Mouse (Mus musculus) MEL (cell line): ENCODE measurements around the gene Tgfbr3. TPM values are rescaled to one million over a fixed set of nuclear protein-coding genes. Genes with fewer than 3 reads are reported as not detected.

ENCODE experiments used
- DNase-seq: peaks from one replicate; pipeline ENCODE4 v3.0.0; 2011; ENCODE audit warnings: low read depth, low spot score
- H3K27ac ChIP-seq: 2 replicates; pipeline ENCODE4 v1.5.1; 2012; ENCODE audit warnings: low read depth, mild to moderate bottlenecking, control low read depth, low read length, moderate library complexity; ENCODE audit not compliant: control insufficient read depth
- H3K27me3 ChIP-seq, 2 experiments: fragments of 150-350 bp in 1 of 2; sonication (generic) in 1 of 2; 2 replicates each; pipeline ENCODE4 v1.6.1; 2012; ENCODE audit warnings: low read length in 2 of 2, mild to moderate bottlenecking in 2 of 2, improper control_type of control experiment in 1 of 2, moderate library complexity in 1 of 2; ENCODE audit not compliant: insufficient read depth in 2 of 2, control insufficient read depth in 1 of 2
- H3K36me3 ChIP-seq, 2 experiments: 2 replicates each; pipeline ENCODE4 v1.6.1; 2012 to 2014; ENCODE audit warnings: low read length in 2 of 2, improper control_type of control experiment in 1 of 2, inconsistent platforms in 1 of 2, mild to moderate bottlenecking in 1 of 2; ENCODE audit not compliant: insufficient read depth in 2 of 2, control insufficient read depth in 1 of 2
- H3K4me1 ChIP-seq, 2 experiments: fragments of 150-350 bp in 1 of 2; sonication (generic) in 1 of 2; 2 replicates each; pipeline ENCODE4 v1.6.1; 2012; ENCODE audit warnings: low read length in 2 of 2, improper control_type of control experiment in 1 of 2, mild to moderate bottlenecking in 1 of 2; ENCODE audit not compliant: insufficient read depth in 2 of 2, control insufficient read depth in 1 of 2
- H3K4me3 ChIP-seq, 2 experiments: fragments of 150-350 bp in 1 of 2; sonication (generic) in 1 of 2; 2 replicates each; pipeline ENCODE4 v1.5.1; 2012; ENCODE audit warnings: low read depth in 2 of 2, low read length in 2 of 2, mild to moderate bottlenecking in 2 of 2, moderate library complexity in 2 of 2, control low read depth in 1 of 2, improper control_type of control experiment in 1 of 2; ENCODE audit not compliant: control insufficient read depth in 1 of 2, insufficient read depth in 1 of 2
- H3K79me2 ChIP-seq: 2 replicates; pipeline ENCODE4 v1.6.1; 2012; ENCODE audit warnings: mild to moderate bottlenecking, low read length, moderate library complexity; ENCODE audit not compliant: control insufficient read depth, poor library complexity, insufficient read depth
- H3K9ac ChIP-seq: 2 replicates; pipeline ENCODE4 v1.6.1; 2012; ENCODE audit warnings: low read depth, mild to moderate bottlenecking, control low read depth, low read length, moderate library complexity; ENCODE audit not compliant: control insufficient read depth, poor library complexity, severe bottlenecking
- H3K9me3 ChIP-seq: fragments of 150-350 bp; sonication (generic); replicated peaks from 2 replicates; pipeline ENCODE4 v1.6.1; 2012; ENCODE audit warnings: mild to moderate bottlenecking, low read length, improper control_type of control experiment, moderate library complexity; ENCODE audit not compliant: insufficient read depth
- BHLHE40 ChIP-seq: IDR thresholded peaks from 2 replicates; pipeline ENCODE4 v1.6.1; 2012; ENCODE audit warnings: low read depth, mild to moderate bottlenecking, inconsistent platforms, low read length, improper control_type of control experiment, borderline replicate concordance
- CHD2 ChIP-seq: IDR thresholded peaks from 2 replicates; pipeline ENCODE4 v1.6.1; 2011; ENCODE audit warnings: low read length, improper control_type of control experiment
- CTCF ChIP-seq, 3 experiments: IDR thresholded peaks in 2 of 3; conservative IDR thresholded peaks in 1 of 3; 2 replicates each; pipeline ENCODE4 v1.5.1; 2011 to 2012; ENCODE audit warnings: low read length in 3 of 3, low read depth in 2 of 3, mild to moderate bottlenecking in 2 of 3, improper control_type of control experiment in 1 of 3, inconsistent platforms in 1 of 3, mixed read lengths in 1 of 3, moderate library complexity in 1 of 3; ENCODE audit not compliant: control insufficient read depth in 1 of 3, insufficient read depth in 1 of 3, poor library complexity in 1 of 3, severe bottlenecking in 1 of 3
- E2F4 ChIP-seq: IDR thresholded peaks from 2 replicates; pipeline ENCODE4 v1.6.1; 2011; ENCODE audit warnings: low read depth, low read length, improper control_type of control experiment, borderline replicate concordance
- ELF1 ChIP-seq: IDR thresholded peaks from 2 replicates; pipeline ENCODE4 v1.6.1; 2014; ENCODE audit warnings: low read depth, mild to moderate bottlenecking, inconsistent platforms, low read length, improper control_type of control experiment, moderate library complexity
- EP300 ChIP-seq, 2 experiments: IDR thresholded peaks; 2 replicates each; pipeline ENCODE4 v1.6.1; 2011; ENCODE audit warnings: improper control_type of control experiment in 2 of 2, low read length in 2 of 2, low read depth in 1 of 2, mild to moderate bottlenecking in 1 of 2
- GATA1 ChIP-seq: IDR thresholded peaks from 2 replicates; pipeline ENCODE4 v1.6.1; 2011; ENCODE audit warnings: low read depth, low read length, improper control_type of control experiment
- KAT2A ChIP-seq: conservative IDR thresholded peaks from 2 replicates; pipeline ENCODE4 v1.6.1; 2012; ENCODE audit warnings: low read depth, low read length, improper control_type of control experiment, inconsistent platforms
- MAFK ChIP-seq: IDR thresholded peaks from 2 replicates; pipeline ENCODE4 v1.6.1; 2011; ENCODE audit warnings: low read depth, mild to moderate bottlenecking, low read length, improper control_type of control experiment, borderline replicate concordance
- MEF2A ChIP-seq: IDR thresholded peaks from 2 replicates; pipeline ENCODE4 v1.6.1; 2014; ENCODE audit warnings: low read depth, mild to moderate bottlenecking, inconsistent platforms, low read length, improper control_type of control experiment; ENCODE audit not compliant: poor library complexity, insufficient replicate concordance, severe bottlenecking; ENCODE audit errors: extremely low read depth
- MXI1 ChIP-seq: IDR thresholded peaks from 2 replicates; pipeline ENCODE4 v1.6.1; 2011; ENCODE audit warnings: mild to moderate bottlenecking, low read depth, low read length, improper control_type of control experiment
- MYB ChIP-seq: IDR thresholded peaks from 2 replicates; pipeline ENCODE4 v1.6.1; 2011; ENCODE audit warnings: mild to moderate bottlenecking, low read depth, low read length, improper control_type of control experiment
- MYC ChIP-seq: IDR thresholded peaks from 2 replicates; pipeline ENCODE4 v1.6.1; 2011; ENCODE audit warnings: low read depth, mild to moderate bottlenecking, low read length, improper control_type of control experiment, moderate library complexity
- NELFE ChIP-seq: IDR thresholded peaks from 2 replicates; pipeline ENCODE4 v1.6.1; 2011; ENCODE audit warnings: low read depth, low read length, improper control_type of control experiment
- POLR2A ChIP-seq, 2 experiments: IDR thresholded peaks; 2 replicates each; pipeline ENCODE4 v1.6.1; 2011 to 2012; ENCODE audit warnings: low read length in 2 of 2, mild to moderate bottlenecking in 2 of 2, control low read depth in 1 of 2, improper control_type of control experiment in 1 of 2, low read depth in 1 of 2, moderate library complexity in 1 of 2; ENCODE audit not compliant: control insufficient read depth in 1 of 2, insufficient read depth in 1 of 2, poor library complexity in 1 of 2
- RAD21 ChIP-seq: IDR thresholded peaks from 2 replicates; pipeline ENCODE4 v1.6.1; 2011; ENCODE audit warnings: mild to moderate bottlenecking, low read depth, low read length, improper control_type of control experiment
- SIN3A ChIP-seq: IDR thresholded peaks from 2 replicates; pipeline ENCODE4 v1.6.1; 2012; ENCODE audit warnings: low read length, improper control_type of control experiment, inconsistent platforms
- SMC3 ChIP-seq: IDR thresholded peaks from 2 replicates; pipeline ENCODE4 v1.6.1; 2011; ENCODE audit warnings: low read depth, low read length, improper control_type of control experiment
- TAL1 ChIP-seq: IDR thresholded peaks from 2 replicates; pipeline ENCODE4 v1.6.1; 2012; ENCODE audit warnings: mild to moderate bottlenecking, inconsistent platforms, low read length, moderate library complexity, mixed read lengths
- UBTF ChIP-seq: IDR thresholded peaks from 2 replicates; pipeline ENCODE4 v1.6.1; 2012; ENCODE audit warnings: low read depth, mild to moderate bottlenecking, inconsistent platforms, low read length, improper control_type of control experiment, moderate library complexity, borderline replicate concordance; ENCODE audit not compliant: insufficient read depth
- USF2 ChIP-seq, 2 experiments: IDR thresholded peaks; 2 replicates each; pipeline ENCODE4 v1.6.1; 2011 to 2012; ENCODE audit warnings: improper control_type of control experiment in 2 of 2, low read length in 2 of 2, borderline replicate concordance in 1 of 2, inconsistent platforms in 1 of 2, low read depth in 1 of 2, mild to moderate bottlenecking in 1 of 2; ENCODE audit not compliant: insufficient read depth in 1 of 2
- ZC3H11A ChIP-seq: IDR thresholded peaks from 2 replicates; pipeline ENCODE4 v1.6.1; 2012; ENCODE audit warnings: low read depth, mild to moderate bottlenecking, inconsistent platforms, low read length, improper control_type of control experiment
- ZMIZ1 ChIP-seq: IDR thresholded peaks from 2 replicates; pipeline ENCODE4 v1.6.1; 2012; ENCODE audit warnings: low read depth, mild to moderate bottlenecking, inconsistent platforms, low read length, improper control_type of control experiment, moderate library complexity
- ZNF384 ChIP-seq: IDR thresholded peaks from 2 replicates; pipeline ENCODE4 v1.6.1; 2012; ENCODE audit warnings: low read depth, mild to moderate bottlenecking, inconsistent platforms, low read length, improper control_type of control experiment
- polyA plus RNA-seq, 2 experiments: library from polyadenylated mRNA; stranded (reverse) in 1 of 2; unstranded in 1 of 2; fragments of >175 nt in 1 of 2; fragments of >200 nt in 1 of 2; gene quantifications; 2 replicates each; pipeline versions ENCODE4 v1.2.1 to v1.2.4; 2012; ENCODE audit warnings: low replicate concordance in 2 of 2, low read depth in 1 of 2; ENCODE audit not compliant: insufficient read length in 2 of 2, insufficient read depth in 1 of 2, missing spikeins in 1 of 2
- total RNA-seq: library from RNA; depleted of rRNA; stranded (reverse); fragments of 300-350 nt; gene quantifications from 2 replicates; pipeline ENCODE4 v1.2.3, GENCODE M21; 2012

The Tgfbr3 gene
- total and polyA plus RNA-seq, 3 experiments: 3.0 to 5.9 TPM; not detected in 1

DNA sequence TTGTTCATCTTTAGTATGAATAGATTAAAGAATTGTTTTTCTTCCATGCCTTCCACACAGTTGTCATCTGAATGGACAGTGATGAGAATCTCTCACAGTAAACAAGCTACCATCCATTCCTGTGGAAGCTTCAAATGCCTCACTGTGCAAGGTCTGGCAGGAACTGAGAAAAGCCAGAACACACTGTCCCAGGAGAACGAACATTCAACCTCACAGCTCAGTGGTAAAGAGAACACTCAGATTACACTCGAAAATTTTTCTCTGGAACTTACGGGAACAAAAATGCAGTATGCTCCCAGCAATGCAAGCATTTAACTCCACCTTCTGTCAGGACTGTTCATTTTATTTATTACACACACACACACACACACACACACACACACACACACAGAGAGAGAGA is 13.2 kb downstream of the Tgfbr3 start:
- H3K4me1 ChIP-seq: no peaks in the 10 kb centered on the region
- no peaks in the 10 kb centered on the region for H3K9me3 ChIP-seq
- H3K9ac ChIP-seq: no peak overlapping the region
- no peak for DNase-seq
- TF ChIP-seq KAT2A: no peak
- TF ChIP-seq NELFE: no peak
- TF ChIP-seq BHLHE40: no peak
- no peak for TF ChIP-seq SIN3A
- TF ChIP-seq ZNF384: no peak
- no peak for TF ChIP-seq ZMIZ1
- no peak for TF ChIP-seq MYB
- H3K36me3 ChIP-seq: no peaks in the 10 kb centered on the region
- no peaks in the 10 kb centered on the region for H3K27me3 ChIP-seq
- no peak overlapping the region for H3K4me3 ChIP-seq
- H3K79me2 ChIP-seq: no peaks in the 10 kb centered on the region
- H3K27ac ChIP-seq: no peak overlapping the region

- Histone ChIP-seq H3K27ac (no peak overlapping the region), H3K36me3 (no peaks in the 10 kb centered on the region), H3K27me3 (no peaks in the 10 kb centered on the region), H3K9ac (no peak overlapping the region), H3K4me1 (no peaks in the 10 kb centered on the region), H3K9me3 (no peaks in the 10 kb centered on the region), H3K79me2 (no peaks in the 10 kb centered on the region), H3K4me3 (no peak overlapping the region)
- TF ChIP-seq MYB: no peak
- no peak for TF ChIP-seq KAT2A
- TF ChIP-seq CTCF (IDR thresholded peaks at IDR 0.05 in 2 of 3, conservative IDR thresholded peaks at IDR 0.05 in 1 of 3; ENCODE audit: control insufficient read depth in 1 of 3, insufficient read depth in 1 of 3, low read depth in 2 of 3, low read length in 3 of 3, poor library complexity in 1 of 3, severe bottlenecking in 1 of 3): no peak
- TF ChIP-seq EP300 (IDR thresholded peaks at IDR 0.05; ENCODE audit: low read depth in 1 of 2, low read length in 2 of 2): no peak
- no peak for TF ChIP-seq MXI1
- TF ChIP-seq USF2 (IDR thresholded peaks at IDR 0.05; ENCODE audit: borderline replicate concordance in 1 of 2, insufficient read depth in 1 of 2, low read depth in 1 of 2, low read length in 2 of 2): no peak
- TF ChIP-seq MAFK: no peak
- TF ChIP-seq SMC3: no peak
- TF ChIP-seq CHD2: no peak
- no peak for DNase-seq
Measured at GRCm38 (mm10) chr5:107272252-107273028, 17.0 kb downstream of the Tgfbr3 start.

GRCm38 (mm10) chr5:107269006-107269328 is 20.5 kb downstream of the Tgfbr3 start:
- Histone ChIP-seq H3K9ac (no peak overlapping the region), H3K4me3 (no peak overlapping the region), H3K79me2 (no peaks in the 10 kb centered on the region), H3K27ac (no peak overlapping the region), H3K27me3 (no peaks in the 10 kb centered on the region), H3K36me3 (no peaks in the 10 kb centered on the region), H3K4me1 (no peaks in the 10 kb centered on the region), H3K9me3 (no peaks in the 10 kb centered on the region)
- DNase-seq: no peak
- TF ChIP-seq MYC (no peak), GATA1 (no peak), ELF1 (no peak), EP300 (IDR thresholded peaks at IDR 0.05; ENCODE audit: low read depth in 1 of 2, low read length in 2 of 2) (no peak), POLR2A (IDR thresholded peaks at IDR 0.05; ENCODE audit: control insufficient read depth in 1 of 2, insufficient read depth in 1 of 2, low read depth in 1 of 2, low read length in 2 of 2, poor library complexity in 1 of 2) (no peak), TAL1 (no peak), ZC3H11A (no peak), RAD21 (no peak), NELFE (no peak), MEF2A (no peak), UBTF (no peak), E2F4 (no peak), KAT2A (no peak)
